In genomic region chr3:69020285-69020684, GRCm38 (mm10) we compare ENCODE assay signal across 9 mouse cellular contexts. TPM values are rescaled to one million over a fixed set of nuclear protein-coding genes. Genes with fewer than 3 reads are reported as not detected.
DNase-seq lines count a peak whose midpoint lies in the region; ATAC-seq and TF ChIP-seq lines count a peak whose summit lies in the region.
"Had no signal": no experiment of that assay in that cellular context is flagged by ENCODE, and none has a peak within 500 bp of the region (broad histone marks: within the 10 kb centered on the region; RNA-seq: fewer than 3 reads in every experiment).

No protein-coding gene starts in this region.

- DNase-seq in kidney, adult 2 months, result peak; percentile 12
- no peak for DNase-seq in kidney, postnatal 10 days
- DNase-seq in CD4-positive, CD25-positive, alpha-beta regulatory T cell, adult 2 months (ENCODE audit: low read depth, low spot score), result peak; percentile 68
- DNase-seq in T-cell, adult 2 months (ENCODE audit: low spot score), result peak; percentile 30
- no peak for DNase-seq in gastrocnemius, postnatal 10 days
- no peak for DNase-seq in right cerebral cortex, postnatal 14 days
- DNase-seq in midbrain, embryonic 11.5 days (ENCODE audit: low spot score, missing footprints), result no peak

- no peaks in the 10 kb centered on the region for H3K9me3 ChIP-seq in midbrain, embryonic 11.5 days (ENCODE audit: control insufficient read depth, low read length)
- H3K9me3 ChIP-seq: hindbrain, embryonic 10.5 days had no signal

- no peak overlapping the region for H3K4me3 ChIP-seq in kidney, adult 2 months (ENCODE audit: insufficient read depth, low read depth, low read length)
- H3K4me3 ChIP-seq in midbrain, embryonic 11.5 days (ENCODE audit: low read depth, low read length), result no peak overlapping the region
- H3K4me3 ChIP-seq: hindbrain, embryonic 10.5 days had no signal

- no peak for TF ChIP-seq POLR2A in kidney, adult 2 months (IDR thresholded peaks at IDR 0.05; ENCODE audit: low read depth, low read length)

- peaks cover 5% of the 10 kb centered on the region for H3K36me3 ChIP-seq in kidney, adult 2 months (ENCODE audit: control insufficient read depth, insufficient read depth, low read length)
- peaks cover 14% of the 10 kb centered on the region; the same call in 1 of the 2 replicates for H3K36me3 ChIP-seq in midbrain, embryonic 11.5 days (ENCODE audit: control insufficient read depth, insufficient read depth, low read length)

- H3K4me1 ChIP-seq in kidney, adult 2 months (ENCODE audit: control insufficient read depth, insufficient read depth, low read length), result no peaks in the 10 kb centered on the region
- no peaks in the 10 kb centered on the region for H3K4me1 ChIP-seq in midbrain, embryonic 11.5 days (ENCODE audit: control insufficient read depth, insufficient read depth, low read length)
- H3K4me1 ChIP-seq: hindbrain, embryonic 10.5 days had no signal

- WGBS in kidney, adult 2 months, result 90% methylated on average over 2 of the region's 2 CpGs
- WGBS in midbrain, embryonic 11.5 days, result 91% methylated on average over 2 of the region's 2 CpGs

- peak; percentile 95 for ATAC-seq in megakaryocyte progenitor cell, adult 5-6 weeks (replicated peaks; ENCODE audit: poor library complexity)
- no peak for ATAC-seq in midbrain, embryonic 11.5 days (ENCODE audit: low FRiP score)

- H3K27me3 ChIP-seq in kidney, adult 2 months (replicated peaks; ENCODE audit: control insufficient read depth, insufficient read depth, low read length), result no peaks in the 10 kb centered on the region
- H3K27me3 ChIP-seq in midbrain, embryonic 11.5 days (ENCODE audit: control insufficient read depth, insufficient read depth, low read length), result no peaks in the 10 kb centered on the region

- no peak overlapping the region for H3K27ac ChIP-seq in kidney, adult 2 months (ENCODE audit: insufficient read depth, low read depth, low read length)
- no peak overlapping the region for H3K27ac ChIP-seq in midbrain, embryonic 11.5 days (ENCODE audit: low read depth, low read length)
- H3K27ac ChIP-seq: hindbrain, embryonic 10.5 days had no signal

- no peak overlapping the region for H3K9ac ChIP-seq in midbrain, embryonic 11.5 days (ENCODE audit: low read length)

- H3K4me2 ChIP-seq in midbrain, embryonic 11.5 days, result no peak overlapping the region

- no peak for TF ChIP-seq CTCF in kidney, adult 2 months (conservative IDR thresholded peaks at IDR 0.05; ENCODE audit: insufficient read depth, insufficient read length, low read depth, low read length)

RNA-seq across cellular contexts. Expression of gene Smc4, which starts 15.7 kb away (rescaled TPM):
- 2.5 and 3.0 TPM in 2 replicates for polyA plus RNA-seq in kidney, adult 2 months (2012; rRNA removed)
- total RNA-seq in megakaryocyte progenitor cell, adult 5-6 weeks (2015), result 350 and 351 TPM in 2 replicates
- total RNA-seq in megakaryocyte progenitor cell, adult 5-6 weeks (2017), result 603 and 719 TPM in 2 replicates
- total RNA-seq in gastrocnemius, postnatal 10 days (2021), result 10 to 100 TPM; 24.1 to 33.2 TPM
- polyA plus RNA-seq in midbrain, embryonic 11.5 days (2014; fragmentation: Nextera tagmentation; extraction: Ambion mirVana), result 219 and 241 TPM in 2 replicates

RNA-seq across cellular contexts. Expression of gene Ift80, which starts 15.9 kb away (rescaled TPM):
- 3.8 and 4.2 TPM in 2 replicates for polyA plus RNA-seq in kidney, adult 2 months (2012; rRNA removed)
- total RNA-seq in megakaryocyte progenitor cell, adult 5-6 weeks (2015), result 12.8 and 21.5 TPM in 2 replicates
- 19.1 and 25.2 TPM in 2 replicates for total RNA-seq in megakaryocyte progenitor cell, adult 5-6 weeks (2017)
- 1 to 10 TPM; 4.9 to 7.4 TPM for total RNA-seq in gastrocnemius, postnatal 10 days (2021)
- polyA plus RNA-seq in midbrain, embryonic 11.5 days (2014; fragmentation: Nextera tagmentation; extraction: Ambion mirVana), result 21.7 and 26.2 TPM in 2 replicates

RNA-seq across cellular contexts. Expression of gene Trim59, which starts 24.3 kb away (rescaled TPM):
- 0.34 and 0.42 TPM in 2 replicates for polyA plus RNA-seq in kidney, adult 2 months (2012; rRNA removed)
- total RNA-seq in megakaryocyte progenitor cell, adult 5-6 weeks (2015), result 55.8 and 64.4 TPM in 2 replicates
- total RNA-seq in megakaryocyte progenitor cell, adult 5-6 weeks (2017), result 15.7 and 17.7 TPM in 2 replicates
- total RNA-seq in gastrocnemius, postnatal 10 days (2021), result 10 to 100 TPM in 1 of 2 experiments, 1 to 10 TPM in 1; 7.8 to 12.1 TPM
- 208 and 216 TPM in 2 replicates for polyA plus RNA-seq in midbrain, embryonic 11.5 days (2014; fragmentation: Nextera tagmentation; extraction: Ambion mirVana)

Comparison
In these comparisons a context has a peak if more than half of its experiments do, and no peak if none do; other contexts are left out.
1. DNase-seq: peak in kidney, adult 2 months (single experiment), CD4-positive, CD25-positive, alpha-beta regulatory T cell, adult 2 months (single experiment) and T-cell, adult 2 months (single experiment); none in kidney, postnatal 10 days (single experiment), gastrocnemius, postnatal 10 days (single experiment), right cerebral cortex, postnatal 14 days (single experiment) and midbrain, embryonic 11.5 days (single experiment).
2. RNA of gene Smc4, which starts 15.7 kb away (total RNA-seq): 350 to 719 TPM in megakaryocyte progenitor cell, adult 5-6 weeks; 24.1 to 33.2 TPM in gastrocnemius, postnatal 10 days; every median in the first group is over 10 times any median in the second.